Mouse (Mus musculus): ENCODE results near the gene Pxt1.

DNA sequence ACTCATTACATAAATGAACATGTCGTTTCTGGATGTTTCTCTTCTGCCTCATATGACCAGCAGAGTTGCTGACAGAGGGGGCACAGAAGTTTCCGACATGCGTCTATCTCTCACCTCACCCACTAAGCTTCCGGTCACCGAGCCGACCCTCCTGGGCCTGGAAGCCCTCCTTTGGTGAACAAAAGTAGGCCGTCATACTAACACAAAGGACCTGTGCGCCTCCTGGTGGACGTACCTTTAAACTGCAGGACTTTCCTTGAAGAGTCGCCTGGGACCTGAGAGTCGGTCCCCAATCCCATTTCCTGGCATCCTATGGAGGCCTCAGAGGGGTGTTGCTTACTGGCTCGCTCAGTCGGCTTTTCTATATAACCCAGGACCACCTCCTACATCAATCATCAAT, 17.3 kb downstream of the Pxt1 start:
- TF ChIP-seq GATA1 (IDR thresholded peaks at IDR 0.05; ENCODE audit: borderline replicate concordance, low read length) (no peak), FLI1 (IDR thresholded peaks at IDR 0.05; ENCODE audit: low read length) (no peak)

Data from megakaryocyte, embryonic 14.5 days (primary cell).